10 mouse cellular contexts compared by ENCODE assay signal in the genomic region with DNA sequence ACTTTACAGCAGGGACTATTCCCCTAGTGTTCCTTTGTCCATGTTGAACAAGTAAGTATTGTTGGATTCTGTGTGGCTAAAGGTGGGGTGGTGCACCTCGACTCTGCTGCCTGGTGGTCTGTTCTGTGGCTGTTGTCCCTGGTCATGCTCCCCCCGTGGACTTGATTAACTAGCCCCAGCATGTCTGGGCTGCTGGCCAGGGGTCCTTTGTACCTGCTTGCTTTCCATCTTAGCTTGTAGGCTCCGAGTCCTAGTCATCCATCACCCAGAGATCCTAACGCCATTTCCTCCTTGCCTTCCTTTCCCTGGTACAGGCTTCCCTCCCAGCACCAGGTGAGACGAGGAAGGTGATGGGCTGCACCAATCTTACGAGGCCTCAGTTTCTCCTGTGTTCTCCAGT. TPM values are rescaled to one million over a fixed set of nuclear protein-coding genes. Genes with fewer than 3 reads are reported as not detected.
A peak's percentile ranks its signal among the peaks of the same experiment; 100 is the strongest.
DNase-seq lines count a peak whose midpoint lies in the region; ATAC-seq and TF ChIP-seq lines count a peak whose summit lies in the region.
"Had no signal": no experiment of that assay in that cellular context is flagged by ENCODE, and none has a peak within 500 bp of the region (broad histone marks: within the 10 kb centered on the region; RNA-seq: fewer than 3 reads in every experiment).

No protein-coding gene starts in this region.

- DNase-seq in layer of hippocampus, adult 2 months (ENCODE audit: low spot score in 2 of 2) = no peak
- no peak for DNase-seq in layer of hippocampus, postnatal 14 days (ENCODE audit: low spot score in 2 of 2)
- no peak for DNase-seq in forebrain, postnatal 0 days
- DNase-seq in right cerebral cortex, postnatal 14 days = no peak
- DNase-seq in MN1 (ENCODE audit: low spot score) = no peak
- DNase-seq in left cerebral cortex, adult 8-10 months (ENCODE audit: low spot score in 2 of 2) = no peak
- DNase-seq: adrenal gland, postnatal 14 days; thymus, postnatal 14 days had no signal

- no peaks in the 10 kb centered on the region for H3K36me3 ChIP-seq in forebrain, postnatal 0 days (ENCODE audit: insufficient read depth)
- no peaks in the 10 kb centered on the region for H3K36me3 ChIP-seq in hindbrain, embryonic 15.5 days
- no peaks in the 10 kb centered on the region for H3K36me3 ChIP-seq in midbrain, embryonic 16.5 days (ENCODE audit: control insufficient read depth, insufficient read depth, low read length)

- no peak for ATAC-seq in forebrain, postnatal 0 days
- no peak for ATAC-seq in hindbrain, embryonic 15.5 days (ENCODE audit: low FRiP score, low read depth)
- no peak for ATAC-seq in midbrain, embryonic 16.5 days

- H3K9ac ChIP-seq in forebrain, postnatal 0 days = no peak overlapping the region
- no peak overlapping the region for H3K9ac ChIP-seq in hindbrain, embryonic 15.5 days
- no peak overlapping the region for H3K9ac ChIP-seq in midbrain, embryonic 16.5 days (ENCODE audit: low read depth, low read length)

- H3K9me3 ChIP-seq in forebrain, postnatal 0 days (ENCODE audit: low read length) = no peaks in the 10 kb centered on the region
- no peaks in the 10 kb centered on the region for H3K9me3 ChIP-seq in hindbrain, embryonic 15.5 days
- no peaks in the 10 kb centered on the region for H3K9me3 ChIP-seq in midbrain, embryonic 16.5 days (replicated peaks; ENCODE audit: control insufficient read depth, low read length, poor library complexity, severe bottlenecking)

- peak overlapping the region; percentile 80 for H3K4me3 ChIP-seq in layer of hippocampus, adult 2 months
- peak overlapping the region; percentile 71; the same call in 1 of the 2 replicates for H3K4me3 ChIP-seq in forebrain, postnatal 0 days (ENCODE audit: low read depth, low read length)
- peak overlapping the region; percentile 61 for H3K4me3 ChIP-seq in hindbrain, embryonic 15.5 days
- H3K4me3 ChIP-seq in midbrain, embryonic 16.5 days (ENCODE audit: low read depth, low read length) = no peak overlapping the region

- WGBS in forebrain, postnatal 0 days = 70% methylated on average over 6 of the region's 6 CpGs
- WGBS in hindbrain, embryonic 15.5 days = 56% methylated on average over 6 of the region's 6 CpGs
- 76% methylated on average over 6 of the region's 6 CpGs for WGBS in midbrain, embryonic 16.5 days

- H3K4me2 ChIP-seq in forebrain, postnatal 0 days (ENCODE audit: low read depth) = peak overlapping the region; percentile 87
- peak overlapping the region; percentile 64 for H3K4me2 ChIP-seq in hindbrain, embryonic 15.5 days
- peak overlapping the region; percentile 58 for H3K4me2 ChIP-seq in midbrain, embryonic 16.5 days (ENCODE audit: low read length)

- H3K27me3 ChIP-seq in forebrain, postnatal 0 days (ENCODE audit: insufficient read depth, low read length) = no peaks in the 10 kb centered on the region
- no peaks in the 10 kb centered on the region for H3K27me3 ChIP-seq in hindbrain, embryonic 15.5 days
- no peaks in the 10 kb centered on the region; the same call in 1 of the 2 replicates for H3K27me3 ChIP-seq in midbrain, embryonic 16.5 days (ENCODE audit: control insufficient read depth, insufficient read depth, low read depth, low read length)

- TF ChIP-seq CTCF in layer of hippocampus, adult 2 months (conservative IDR thresholded peaks at IDR 0.05) = no peak
- no peak for TF ChIP-seq CTCF in forebrain, postnatal 0 days (IDR thresholded peaks at IDR 0.05; ENCODE audit: low read depth)

- H3K4me1 ChIP-seq in forebrain, postnatal 0 days (ENCODE audit: insufficient read depth) = peaks cover 12% of the 10 kb centered on the region; the same call in 1 of the 2 replicates
- peaks cover 23% of the 10 kb centered on the region for H3K4me1 ChIP-seq in hindbrain, embryonic 15.5 days (replicated peaks)
- peaks cover 14% of the 10 kb centered on the region for H3K4me1 ChIP-seq in midbrain, embryonic 16.5 days (ENCODE audit: control insufficient read depth, insufficient read depth, low read length)

- H3K27ac ChIP-seq in layer of hippocampus, adult 2 months = peak overlapping the region; percentile 95; the same call in 1 of the 2 replicates
- no peak overlapping the region for H3K27ac ChIP-seq in forebrain, postnatal 0 days (ENCODE audit: low read depth, low read length)
- no peak overlapping the region for H3K27ac ChIP-seq in hindbrain, embryonic 15.5 days (replicated peaks)
- no peak overlapping the region for H3K27ac ChIP-seq in midbrain, embryonic 16.5 days (ENCODE audit: low read length)

RNA-seq across cellular contexts. Expression of a gene that starts 1.7 kb away (rescaled TPM):
- 10 to 100 TPM; 29.9 to 30.2 TPM for total RNA-seq in layer of hippocampus, adult 2 months (2021)
- 10 to 100 TPM; 34.0 to 35.7 TPM for total RNA-seq in layer of hippocampus, postnatal 14 days (2021)
- total RNA-seq in forebrain, postnatal 0 days (2014; rRNA removed) = 44.9 and 49.1 TPM in 2 replicates
- polyA plus RNA-seq in forebrain, postnatal 0 days (2015; fragmentation: Nextera tagmentation; extraction: Ambion mirVana) = 30.7 and 35.6 TPM in 2 replicates
- polyA plus RNA-seq in hindbrain, embryonic 15.5 days (2015; fragmentation: Nextera tagmentation; extraction: Ambion mirVana) = 40.2 and 40.6 TPM in 2 replicates
- polyA plus RNA-seq in midbrain, embryonic 16.5 days (2015; fragmentation: Nextera tagmentation; extraction: Ambion mirVana) = 33.8 and 35.9 TPM in 2 replicates
- total RNA-seq in left cerebral cortex, adult 8-10 months (2022) = 10 to 100 TPM; 27.2 to 33.8 (median 30.0) TPM
